Mouse (Mus musculus) ovary, adult 18-20 months (tissue): Measurements from ENCODE around the gene Map2k6.

Source experiments
- DNase-seq: peaks from one replicate; pipeline ENCODE4 v3.0.0; 2022; ENCODE audit warnings: low spot score, mixed read lengths

Map2k6 gene

GRCm38 (mm10) chr11:110453445-110454154 lies 54.7 kb downstream of the Map2k6 start:
- DNase-seq: no peak

GRCm38 (mm10) chr11:110457441-110457912 lies 58.6 kb downstream of the Map2k6 start:
- no peak for DNase-seq

GRCm38 (mm10) chr11:110460480-110460879 lies 61.6 kb downstream of the Map2k6 start:
- no peak for DNase-seq

- no peak for DNase-seq
These were observed 62.8 kb downstream of the Map2k6 start for GRCm38 (mm10) chr11:110461560-110462331.

- no peak for DNase-seq
These were observed 64.2 kb downstream of the Map2k6 start for GRCm38 (mm10) chr11:110462975-110463578.

- no peak for DNase-seq
These were observed 64.9 kb downstream of the Map2k6 start for GRCm38 (mm10) chr11:110463801-110464200.

GRCm38 (mm10) chr11:110469054-110469453 lies 70.1 kb downstream of the Map2k6 start:
- no peak for DNase-seq

GRCm38 (mm10) chr11:110470561-110471273 lies 71.8 kb downstream of the Map2k6 start:
- DNase-seq: no peak

GRCm38 (mm10) chr11:110471362-110471761 lies 72.4 kb downstream of the Map2k6 start:
- no peak for DNase-seq

GRCm38 (mm10) chr11:110472078-110472477 lies 73.2 kb downstream of the Map2k6 start:
- DNase-seq: no peak

GRCm38 (mm10) chr11:110473495-110473894 lies 74.6 kb downstream of the Map2k6 start:
- DNase-seq: no peak

GRCm38 (mm10) chr11:110476361-110477151 lies 77.6 kb downstream of the Map2k6 start:
- no peak for DNase-seq

GRCm38 (mm10) chr11:110477961-110478869 lies 79.3 kb downstream of the Map2k6 start:
- DNase-seq: no peak

- DNase-seq: no peak
These were observed 80.1 kb downstream of the Map2k6 start for GRCm38 (mm10) chr11:110478978-110479384.

GRCm38 (mm10) chr11:110481406-110481805 lies 82.5 kb downstream of the Map2k6 start:
- DNase-seq: no peak

- DNase-seq: no peak
These were observed 83.3 kb downstream of the Map2k6 start for GRCm38 (mm10) chr11:110482176-110482575.

GRCm38 (mm10) chr11:110482649-110483048 lies 83.7 kb downstream of the Map2k6 start:
- no peak for DNase-seq

GRCm38 (mm10) chr11:110483165-110483564 lies 84.2 kb downstream of the Map2k6 start:
- DNase-seq: no peak

- DNase-seq: no peak
These were observed 85.5 kb downstream of the Map2k6 start for GRCm38 (mm10) chr11:110484426-110484825.

- no peak for DNase-seq
These were observed 86.2 kb downstream of the Map2k6 start for GRCm38 (mm10) chr11:110485081-110485480.
